Mouse (Mus musculus): ENCODE results near the gene Il25.

Gene Il25

DNA sequence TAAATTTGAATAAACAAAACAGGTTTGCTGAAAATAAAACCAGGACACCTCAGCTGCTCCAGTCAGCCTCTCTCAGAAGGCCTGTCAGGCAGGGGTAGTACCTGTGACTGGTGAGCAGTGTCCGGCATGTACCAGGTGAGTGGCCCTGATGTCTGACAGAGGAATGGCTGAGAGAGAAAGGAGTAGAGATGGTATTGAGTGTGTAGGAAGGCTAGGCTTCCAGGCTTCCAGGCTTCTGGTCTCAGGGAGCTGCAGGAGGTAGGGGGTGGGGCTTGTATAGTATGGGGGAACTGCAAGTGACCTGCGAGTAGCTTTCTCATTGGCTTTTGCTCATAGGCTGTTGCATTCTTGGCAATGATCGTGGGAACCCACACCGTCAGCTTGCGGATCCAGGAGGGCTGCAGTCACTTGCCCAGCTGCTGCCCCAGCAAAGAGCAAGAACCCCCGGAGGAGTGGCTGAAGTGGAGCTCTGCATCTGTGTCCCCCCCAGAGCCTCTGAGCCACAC is at the start of gene Il25:
Gene Il25, plus strand, starts transcription at position 51 of the 506 bp plus-strand sequence.
- DNase-seq = no peak

- peak; percentile 76 for DNase-seq
Measured at GRCm38 (mm10) chr14:54883154-54884021, 49.1 kb upstream of the Il25 start, which contains the start of the genes Bcl2l2 and Gm20521. Gene Bcl2l2 (plus strand): TSS chr14:54883377. Gene Gm20521 (plus strand): TSS chr14:54883441.

- no peak for DNase-seq
Measured at GRCm38 (mm10) chr14:54884022-54884712, 48.3 kb upstream of the Il25 start.

DNA sequence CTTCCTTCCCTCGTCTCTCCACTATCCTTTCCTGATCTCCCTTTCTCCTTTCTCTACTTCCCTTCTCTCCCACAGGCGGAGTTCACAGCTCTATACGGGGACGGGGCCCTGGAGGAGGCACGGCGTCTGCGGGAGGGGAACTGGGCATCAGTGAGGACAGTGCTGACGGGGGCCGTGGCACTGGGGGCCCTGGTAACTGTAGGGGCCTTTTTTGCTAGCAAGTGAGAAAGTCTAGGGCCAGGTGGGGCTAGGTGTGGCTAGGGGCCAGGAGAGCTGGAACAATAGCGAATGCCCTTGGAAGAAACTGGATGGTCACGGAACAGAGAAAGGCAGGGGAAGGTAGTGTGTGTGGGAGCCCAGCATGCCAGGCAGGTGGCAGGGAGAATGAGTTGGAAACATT is 47.2 kb upstream of the Il25 start:
- no peak for DNase-seq

DNA sequence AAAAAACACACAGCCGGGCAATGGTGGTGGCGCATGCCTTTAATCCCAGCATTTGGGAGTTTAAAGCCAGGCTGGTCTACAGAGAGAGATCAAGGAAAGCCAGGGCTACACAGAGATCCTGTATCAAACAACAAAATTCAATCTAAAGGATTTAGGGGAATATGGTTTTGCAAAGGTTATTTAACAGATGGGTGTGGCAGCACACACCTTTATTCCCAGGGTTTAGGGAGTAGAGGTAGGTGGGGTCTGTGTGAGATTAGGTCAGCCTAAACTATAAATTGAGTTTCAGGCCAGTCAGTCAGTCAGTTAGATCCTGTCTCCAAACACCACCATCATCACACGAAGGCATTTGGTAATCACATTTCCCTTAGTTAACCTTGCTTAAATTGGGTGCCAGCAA is 40.3 kb upstream of the Il25 start, which contains the start of gene Pabpn1:
Gene Pabpn1, plus strand, starts transcription at position 301 of the 400 bp plus-strand sequence.
- no peak for DNase-seq

GRCm38 (mm10) chr14:54893651-54894181 is 38.8 kb upstream of the Il25 start:
- peak; percentile 98 for DNase-seq

- no peak for DNase-seq
Measured at GRCm38 (mm10) chr14:54894296-54895151, 38.0 kb upstream of the Il25 start.

DNA sequence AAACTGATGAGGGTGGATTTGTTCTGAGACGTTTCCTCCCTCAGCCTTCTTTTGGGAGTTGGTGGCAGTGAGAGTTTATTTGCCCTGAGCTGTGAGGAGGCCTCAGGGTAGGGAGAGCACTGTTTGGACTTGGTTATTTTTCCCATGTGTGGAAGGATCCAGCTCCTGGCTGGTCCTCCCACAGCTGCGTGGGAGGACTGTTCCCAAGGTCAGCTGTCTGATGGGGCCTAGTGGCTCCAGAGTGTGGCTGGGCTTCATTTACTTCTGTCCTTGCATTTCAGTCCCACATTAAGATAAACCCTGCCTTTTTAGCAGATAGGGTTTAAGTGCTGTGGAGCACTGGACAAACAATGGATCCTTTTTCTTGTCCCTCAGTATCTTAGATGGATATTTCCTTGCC is 35.0 kb upstream of the Il25 start:
- DNase-seq = no peak

- DNase-seq = peak; percentile 68
Measured at GRCm38 (mm10) chr14:54900383-54900782, 32.1 kb upstream of the Il25 start.

DNA sequence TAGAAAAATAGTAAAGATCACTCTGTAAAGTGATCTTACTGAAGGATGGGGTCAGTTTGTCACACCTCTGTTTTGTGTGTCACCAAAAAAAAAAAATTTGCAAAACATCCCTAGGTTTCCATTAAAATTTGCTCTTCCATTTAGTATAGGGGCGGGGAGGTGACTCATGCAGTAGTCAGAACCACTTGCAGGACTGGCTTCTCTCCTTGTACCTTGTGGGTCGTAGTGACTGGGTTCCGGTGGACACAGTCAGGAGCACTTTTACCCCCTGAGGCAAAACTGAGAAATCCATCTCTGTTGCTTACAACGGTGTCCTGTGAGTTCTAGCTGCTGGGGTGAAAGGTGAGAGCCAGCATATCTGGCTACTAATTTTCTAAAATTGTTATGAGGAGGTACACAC is 28.9 kb upstream of the Il25 start:
- no peak for DNase-seq

DNA sequence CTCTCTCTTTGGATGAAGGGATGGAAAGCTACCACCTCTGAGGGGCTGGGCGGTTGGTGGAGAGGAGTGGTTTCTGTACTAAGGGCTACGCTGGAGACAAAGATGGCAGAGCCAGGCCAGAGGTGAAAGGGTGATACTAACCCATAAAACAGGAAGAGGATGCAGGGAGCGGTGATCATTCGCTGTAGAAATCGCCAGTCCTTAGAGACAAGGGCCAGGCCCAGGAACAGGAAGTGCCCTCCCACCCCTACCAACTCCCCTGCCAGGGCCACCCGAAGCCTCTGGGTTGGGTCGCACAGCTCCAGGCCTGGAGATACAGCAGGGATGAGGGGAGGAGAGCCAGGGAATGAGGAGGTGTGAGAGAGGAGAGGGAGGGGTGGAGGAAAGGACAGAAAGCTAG is 23.8 kb upstream of the Il25 start:
- no peak for DNase-seq

- DNase-seq = peak; percentile 43
Measured at GRCm38 (mm10) chr14:54912109-54912850, 20.2 kb upstream of the Il25 start.

DNA sequence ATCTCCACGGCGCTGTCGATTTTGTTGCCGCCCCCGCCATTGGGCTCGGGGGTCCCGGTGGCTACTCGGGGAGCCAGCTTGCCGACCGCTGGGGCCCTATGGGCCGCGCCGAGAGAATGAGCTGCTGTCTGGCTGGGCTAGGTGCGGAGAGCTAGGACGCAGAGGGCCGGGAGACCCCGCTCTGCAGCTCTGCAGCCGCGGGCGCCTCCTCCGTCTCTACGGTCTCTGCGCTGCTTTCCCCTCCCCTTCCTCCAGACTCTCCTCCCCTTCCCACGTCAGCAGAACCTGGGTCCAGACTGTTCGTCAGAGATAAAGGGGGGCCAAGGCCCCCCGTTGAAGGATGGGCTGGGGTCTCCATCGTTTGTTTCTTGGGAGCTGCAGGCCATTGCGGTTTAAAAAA is 19.6 kb upstream of the Il25 start, which contains the start of gene Slc22a17:
Gene Slc22a17, minus strand, starts transcription at position 247 of the 400 bp plus-strand sequence.
- DNase-seq = peak; percentile 74

GRCm38 (mm10) chr14:54913343-54913742 is 19.2 kb upstream of the Il25 start:
- DNase-seq = peak; percentile 38

- no peak for DNase-seq
Measured at GRCm38 (mm10) chr14:54920076-54920685, 12.3 kb upstream of the Il25 start.

DNA sequence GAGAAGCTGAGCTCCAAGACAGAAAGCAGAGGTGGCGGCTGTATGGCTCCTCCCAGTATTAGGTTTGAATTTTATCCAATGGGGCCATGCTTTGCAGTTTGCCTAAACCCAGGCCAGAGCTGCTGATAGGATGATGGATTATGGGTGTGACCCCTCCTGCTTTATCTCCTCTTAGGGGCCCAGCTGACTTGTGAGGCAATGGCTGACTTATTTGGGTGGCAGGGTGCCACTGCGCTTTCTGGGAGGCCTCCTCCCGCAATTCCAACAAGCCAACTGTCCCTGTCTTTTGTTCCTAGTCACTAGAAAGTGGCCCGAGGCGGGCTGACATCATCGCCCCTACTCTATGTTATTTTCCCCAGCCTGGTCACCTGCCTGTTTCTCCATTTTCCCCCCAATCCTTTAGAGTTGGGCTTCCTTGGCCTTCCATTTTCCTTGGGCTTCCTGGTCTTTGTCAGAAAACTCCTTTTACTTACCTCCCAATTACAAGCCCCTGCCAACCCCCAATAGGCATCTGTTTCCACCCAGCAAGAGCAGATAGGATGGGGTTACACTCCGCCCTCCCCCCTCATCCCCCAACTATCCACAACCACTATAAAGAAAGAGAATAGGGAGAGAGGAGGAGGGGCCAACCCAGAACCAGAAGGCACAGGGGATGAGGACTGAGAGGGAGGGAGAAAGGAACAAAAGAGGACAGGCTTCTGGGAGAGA is 7.7 kb upstream of the Il25 start:
- no peak for DNase-seq

DNA sequence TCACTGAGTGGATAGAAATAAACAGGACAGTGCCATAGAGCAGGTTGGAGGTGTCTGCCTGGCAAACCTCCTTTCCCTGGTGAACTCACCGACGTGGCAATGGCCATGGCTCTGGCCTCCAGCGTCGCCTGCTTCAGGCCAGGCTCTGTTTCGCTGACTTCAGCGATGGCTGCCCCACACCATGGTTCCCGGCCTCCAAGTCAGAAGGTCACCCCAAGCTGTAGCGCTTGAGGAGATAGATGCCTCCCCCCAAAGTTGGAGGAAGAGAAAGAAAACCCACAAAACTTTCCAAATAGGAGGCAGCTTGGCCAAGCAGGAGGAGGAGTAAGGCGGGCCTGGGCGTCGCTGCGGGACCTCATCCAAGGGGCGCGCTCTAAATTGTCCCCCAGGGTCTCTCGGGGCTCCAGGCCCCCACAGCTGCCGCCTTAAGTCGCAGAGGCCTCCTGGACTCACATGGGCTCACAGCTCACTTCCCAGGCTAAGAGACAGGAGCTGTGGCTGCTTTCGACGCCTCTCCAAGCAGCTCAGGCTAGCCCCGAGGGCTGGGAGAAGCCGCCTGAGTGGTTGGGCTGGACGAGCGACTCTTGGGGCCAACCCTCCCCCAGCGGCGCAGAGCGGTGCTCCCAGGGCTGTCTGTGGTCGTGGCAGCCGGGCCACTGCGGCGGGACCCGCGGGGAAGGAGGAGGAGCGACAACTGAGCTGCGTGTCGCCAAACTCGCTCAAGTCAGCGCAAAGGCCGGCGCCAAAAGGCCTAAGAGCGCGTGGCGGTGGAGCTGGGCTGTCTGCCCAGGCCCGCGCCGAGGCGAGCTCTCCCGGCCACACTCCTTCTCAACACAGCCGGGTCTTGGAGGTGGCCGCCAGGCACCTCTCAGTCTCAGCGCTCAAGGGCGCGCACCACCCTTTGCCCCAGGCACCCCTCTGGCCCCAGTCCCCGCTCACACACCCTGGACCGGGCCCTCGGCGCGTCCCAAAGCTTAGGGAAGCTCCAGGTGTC is 6.8 kb upstream of the Il25 start, which contains the start of gene Efs:
Gene Efs, minus strand, starts transcription at position 778 of the 994 bp plus-strand sequence.
- DNase-seq = peak; percentile 49

DNA sequence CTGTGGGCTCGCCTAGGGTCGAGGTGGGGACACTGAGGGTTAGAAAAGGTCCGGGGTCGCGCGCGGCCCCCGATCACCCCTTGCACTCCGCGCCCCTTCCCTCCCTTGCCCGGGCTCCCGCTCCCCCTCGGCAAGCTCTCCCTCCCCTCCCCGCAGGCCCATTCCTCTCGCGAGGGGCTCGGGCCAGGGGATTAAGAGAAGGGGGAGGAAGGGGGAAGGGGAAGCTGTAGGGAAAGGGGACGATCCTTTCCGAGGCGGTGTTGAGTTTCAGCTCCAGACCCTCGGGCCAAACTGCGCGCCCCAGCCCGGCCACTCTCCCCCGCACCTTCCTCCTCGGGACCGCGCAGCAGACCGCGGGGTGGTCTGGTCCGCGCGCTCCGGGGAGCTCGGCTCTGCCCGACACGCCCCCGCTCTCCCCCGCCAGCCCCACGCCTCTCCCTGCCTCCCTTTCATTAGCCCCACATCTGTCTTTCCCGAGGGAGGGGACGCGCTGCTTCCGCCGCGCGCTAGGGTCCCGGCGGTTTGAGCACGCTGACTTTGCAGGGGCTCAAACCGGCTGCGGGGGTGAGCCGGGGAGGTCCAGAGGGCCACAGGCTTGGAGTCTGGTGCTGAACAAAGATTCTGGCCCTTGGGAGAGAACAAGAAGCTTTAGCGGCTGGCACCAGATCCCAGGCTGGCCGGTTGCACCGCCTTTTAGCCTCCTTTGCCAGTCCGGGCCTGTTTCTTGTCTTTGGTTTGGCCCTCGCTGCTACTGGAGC is 5.9 kb upstream of the Il25 start:
- no peak for DNase-seq

All from cerebellum, adult 8-10 months (tissue).